Mouse (Mus musculus) layer of hippocampus, postnatal 25 days (tissue): ENCODE data around the gene Aasdh. TPM values are rescaled to one million over a fixed set of nuclear protein-coding genes. Genes with fewer than 3 reads are reported as not detected.
"Not testable (repeated sequence)": the region's sequence is repeated elsewhere in the genome, so short reads cannot be mapped to it uniquely, and the experiment has no call there.

ENCODE experiments used
- DNase-seq, 2 experiments: peaks; one replicate each; pipeline ENCODE4 v3.0.0; 2022; ENCODE audit warnings: mixed read lengths in 2 of 2, low spot score in 1 of 2; ENCODE audit errors: extremely low spot score in 1 of 2
- total RNA-seq, 2 experiments: library from RNA; stranded (reverse); gene quantifications; 2 replicates each; pipeline ENCODE4 v1.2.3; 2021

Gene Aasdh
- total RNA-seq, 2 experiments from 2014 or later = 17.4 to 23.2 TPM

GRCm38 (mm10) chr5:76922833-76923232 lies 17.5 kb upstream of the Aasdh start:
- no peak for DNase-seq

DNA sequence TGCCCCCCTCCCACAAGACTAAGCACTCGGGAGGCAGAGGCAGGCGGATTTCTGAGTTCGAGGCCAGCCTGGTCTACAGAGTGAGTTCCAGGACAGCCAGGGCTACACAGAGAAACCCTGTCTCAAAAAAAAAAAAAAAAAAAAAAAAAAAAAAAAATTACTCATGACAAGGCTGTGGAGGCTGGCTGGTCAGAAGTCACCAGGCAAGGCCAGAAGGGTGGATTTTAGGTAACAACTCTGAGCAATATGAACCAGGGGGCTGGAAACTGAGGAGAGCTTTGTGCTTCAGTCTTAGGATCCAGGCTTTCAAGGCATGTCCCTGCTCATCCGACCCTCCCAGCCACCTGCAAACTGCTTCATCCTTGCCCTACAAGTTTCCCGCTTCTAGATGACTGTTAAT lies 7.2 kb upstream of the Aasdh start:
- DNase-seq = not testable (repeated sequence)

DNA sequence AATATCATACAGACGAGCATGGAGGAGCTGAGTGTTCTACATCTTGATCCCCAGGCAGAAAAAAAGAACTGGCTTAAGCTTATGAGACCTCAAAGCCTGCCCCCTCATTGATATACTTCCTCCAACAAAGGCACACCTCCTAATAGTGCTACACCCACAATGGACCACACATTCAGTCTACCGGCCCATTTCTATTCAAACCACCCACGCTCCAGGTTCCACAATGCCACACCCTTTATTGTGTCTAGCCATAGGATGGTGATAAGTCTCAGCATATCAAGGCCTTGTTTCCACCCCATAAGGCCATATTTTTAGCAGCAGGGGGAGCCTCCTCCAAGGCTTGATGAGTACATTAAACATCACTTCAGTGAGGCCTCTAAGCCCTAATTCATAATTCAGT lies 5.5 kb upstream of the Aasdh start:
- no peak for DNase-seq

- no peak for DNase-seq
Observed at GRCm38 (mm10) chr5:76906155-76906499, 813 bp upstream of the Aasdh start.

DNA sequence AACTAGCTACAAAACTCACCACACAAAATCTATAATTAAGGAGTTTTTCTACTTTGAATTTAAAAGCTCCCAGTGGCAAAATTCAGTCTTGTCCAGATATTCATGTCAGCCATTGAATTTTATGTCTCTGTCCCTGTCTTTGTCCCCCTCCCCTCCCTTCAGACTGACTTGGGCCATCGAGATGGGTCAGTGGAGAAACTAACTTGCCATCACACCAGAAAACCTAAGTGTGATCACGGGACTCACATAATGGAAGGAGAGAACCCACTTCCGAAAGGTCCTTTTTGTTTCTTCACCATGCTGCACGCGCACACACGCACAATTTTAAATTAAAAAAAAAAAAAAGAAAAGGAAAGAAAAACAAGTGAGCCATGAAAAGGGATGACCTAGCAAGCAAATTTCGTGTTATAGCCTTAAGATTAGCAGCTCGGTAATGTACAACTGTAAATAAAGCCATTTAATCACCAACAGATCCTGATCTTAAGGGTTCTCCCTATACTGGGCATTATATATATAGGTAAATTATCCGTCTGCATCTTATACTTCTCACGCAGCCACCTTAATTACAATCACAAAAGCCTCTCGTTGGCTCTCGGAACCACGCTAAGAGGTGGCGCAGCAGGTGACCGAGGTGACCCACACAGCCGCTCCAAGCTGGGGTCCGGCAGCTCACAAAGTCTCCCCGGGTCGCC lies 455 bp downstream of the Aasdh start:
- DNase-seq = no peak

- DNase-seq = no peak
Observed at GRCm38 (mm10) chr5:76902131-76902530, 3.2 kb downstream of the Aasdh start.

- DNase-seq = no peak
Observed at GRCm38 (mm10) chr5:76893084-76893483, 12.2 kb downstream of the Aasdh start.

GRCm38 (mm10) chr5:76892608-76893007 lies 12.7 kb downstream of the Aasdh start:
- no peak for DNase-seq

DNA sequence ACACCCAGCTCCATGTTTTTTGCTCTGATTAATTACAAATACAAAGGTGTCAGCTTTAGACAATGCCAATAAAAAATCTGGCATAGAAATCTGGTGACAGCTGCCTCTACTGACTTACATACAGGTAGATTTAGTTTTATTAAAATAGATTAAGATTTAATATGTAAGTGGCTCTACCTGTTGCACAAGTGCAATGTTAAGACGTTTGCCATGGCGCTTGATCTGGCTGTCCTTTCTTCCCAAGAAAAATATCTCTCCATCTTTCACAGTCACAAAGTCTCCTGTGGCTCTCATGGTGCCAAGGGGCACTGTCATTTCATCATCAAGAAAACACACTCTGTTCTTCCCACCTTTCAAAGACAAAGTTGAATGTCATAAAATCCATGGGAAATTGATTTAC lies 18.3 kb downstream of the Aasdh start:
- no peak for DNase-seq

- no peak for DNase-seq
Observed at GRCm38 (mm10) chr5:76884107-76884506, 21.2 kb downstream of the Aasdh start.

- no peak for DNase-seq
Observed at GRCm38 (mm10) chr5:76876106-76876758, 29.1 kb downstream of the Aasdh start.

- DNase-seq = no peak
Observed at GRCm38 (mm10) chr5:76869553-76869952, 35.8 kb downstream of the Aasdh start.

DNA sequence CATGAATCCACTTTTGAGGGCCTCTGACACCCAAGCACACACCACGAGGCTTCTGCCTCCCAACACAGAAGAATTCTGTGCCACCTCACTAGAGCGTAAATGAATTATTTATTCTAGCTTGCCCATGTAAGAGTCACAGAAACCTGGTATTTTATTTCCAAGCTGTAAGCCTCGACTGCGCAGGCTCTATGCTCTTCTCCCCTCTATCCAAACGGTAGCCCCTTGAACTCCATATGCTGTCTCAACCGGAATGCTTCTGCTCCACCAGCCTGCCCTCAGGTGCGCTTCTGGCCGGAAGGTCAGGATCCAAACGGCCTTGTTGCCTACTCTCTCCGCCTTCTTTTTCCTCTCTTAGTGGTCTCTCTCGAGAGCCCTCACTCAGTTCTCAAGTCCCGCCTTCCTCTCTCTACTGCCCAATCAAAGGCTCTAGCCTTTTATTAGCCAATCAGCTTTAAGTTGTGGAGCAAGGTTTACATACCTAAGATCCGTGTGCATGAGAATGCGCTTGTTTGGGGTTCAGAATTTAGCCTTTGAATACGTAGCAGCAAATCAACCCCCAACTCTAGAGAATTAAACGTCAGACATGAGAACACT lies 36.5 kb downstream of the Aasdh start:
- DNase-seq = no peak

DNA sequence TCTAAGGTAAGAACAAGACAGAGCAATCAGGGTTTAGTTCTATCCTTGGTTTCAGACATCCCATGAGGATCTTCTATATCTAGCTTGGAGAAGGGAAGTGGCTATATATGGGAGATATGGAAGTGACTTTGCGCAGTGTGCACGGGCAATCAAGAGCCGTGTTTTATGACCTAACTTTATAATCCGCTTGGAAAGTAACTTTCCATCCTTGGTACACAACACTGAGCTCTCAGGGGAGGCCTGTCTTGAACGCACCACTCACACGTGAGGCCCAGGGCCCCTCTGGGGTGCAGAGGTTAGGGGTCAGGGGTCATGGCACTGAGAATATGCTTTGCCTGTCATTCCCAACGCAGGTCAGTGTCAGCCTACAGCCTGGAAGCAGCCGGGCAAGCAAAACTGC lies 38.5 kb downstream of the Aasdh start:
- no peak for DNase-seq

DNA sequence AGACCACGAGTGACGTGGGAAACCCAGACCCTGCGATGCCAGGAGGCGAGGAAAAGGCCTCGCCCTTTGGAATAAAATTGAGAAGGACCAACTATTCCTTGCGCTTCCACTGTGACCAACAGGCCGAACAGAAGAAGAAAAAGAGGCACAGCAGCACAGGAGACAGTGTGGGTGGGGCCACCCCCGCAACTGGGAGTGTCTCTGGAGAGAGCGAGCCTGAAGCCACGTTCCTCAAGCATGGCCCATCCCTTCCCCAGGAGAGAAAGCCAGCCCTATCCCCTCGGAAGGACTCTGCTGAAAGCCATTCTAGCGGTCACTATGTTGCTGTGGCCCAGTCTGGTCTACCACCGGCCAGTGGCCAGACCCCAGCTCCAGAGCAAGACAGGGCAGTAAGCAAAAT lies 46.9 kb downstream of the Aasdh start:
- DNase-seq = no peak

- no peak for DNase-seq
Observed at GRCm38 (mm10) chr5:76857103-76858015, 48.0 kb downstream of the Aasdh start.

DNA sequence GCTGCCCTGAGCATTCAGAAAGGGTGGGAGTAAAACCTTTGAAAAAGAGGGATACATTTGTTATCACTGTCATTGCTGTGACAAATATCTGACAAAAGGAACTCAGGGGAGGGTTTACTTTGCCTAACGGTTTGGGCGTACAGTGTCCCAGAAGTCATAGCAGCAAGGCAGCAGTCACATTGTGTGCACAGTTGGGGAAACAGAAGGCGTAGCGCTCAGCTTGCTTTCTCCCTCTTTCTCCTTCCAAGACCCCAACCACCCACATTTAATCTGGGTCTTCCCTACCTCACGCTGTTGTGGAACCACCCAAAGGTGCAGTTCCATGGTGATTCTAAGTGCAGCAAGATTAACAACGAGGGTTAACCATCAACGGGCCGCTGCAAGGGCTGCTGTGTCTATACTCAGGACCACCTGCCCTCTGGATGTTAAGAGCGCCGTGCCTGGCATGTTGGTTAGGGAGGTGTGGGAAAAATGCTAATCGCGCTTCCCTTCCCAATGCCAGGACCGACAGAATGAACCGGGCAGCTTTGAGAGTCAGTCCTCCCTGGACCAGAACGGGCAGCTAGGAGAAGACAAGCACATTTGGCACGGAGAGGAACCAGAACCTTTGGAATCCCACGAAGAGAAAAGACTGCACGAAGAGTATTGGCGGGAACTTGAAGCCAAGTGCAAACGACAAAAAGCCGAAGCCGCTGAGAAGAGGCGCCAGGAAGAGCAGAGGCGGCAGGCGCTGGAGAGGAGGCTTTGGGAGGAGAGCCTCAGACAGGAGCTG lies 49.3 kb downstream of the Aasdh start:
- no peak for DNase-seq

GRCm38 (mm10) chr5:76853549-76853948 lies 51.8 kb downstream of the Aasdh start:
- peak; percentile 71 to 88 for DNase-seq

GRCm38 (mm10) chr5:76851316-76851715 lies 54.0 kb downstream of the Aasdh start:
- DNase-seq = no peak

- no peak for DNase-seq
Observed at GRCm38 (mm10) chr5:76847106-76847505, 58.2 kb downstream of the Aasdh start.
